Mouse (Mus musculus): ENCODE measurements around the gene Paxx.

Paxx gene

GRCm38 (mm10) chr2:25417426-25417825 is 43.5 kb downstream of the Paxx start:
- TF ChIP-seq GATA4 (IDR thresholded peaks at IDR 0.05; ENCODE audit: insufficient replicate concordance, low read length) = no peak

GRCm38 (mm10) chr2:25408908-25409307 is 52.0 kb downstream of the Paxx start:
- no peak for TF ChIP-seq GATA4 (IDR thresholded peaks at IDR 0.05; ENCODE audit: insufficient replicate concordance, low read length)
